Mouse (Mus musculus) embryo, embryonic 11 days (tissue): Measurements from ENCODE around the gene Otulin.

ENCODE experiments used
- DNase-seq: peaks from one replicate; pipeline ENCODE4 v3.0.0-alpha.2; 2015

The Otulin gene

DNA sequence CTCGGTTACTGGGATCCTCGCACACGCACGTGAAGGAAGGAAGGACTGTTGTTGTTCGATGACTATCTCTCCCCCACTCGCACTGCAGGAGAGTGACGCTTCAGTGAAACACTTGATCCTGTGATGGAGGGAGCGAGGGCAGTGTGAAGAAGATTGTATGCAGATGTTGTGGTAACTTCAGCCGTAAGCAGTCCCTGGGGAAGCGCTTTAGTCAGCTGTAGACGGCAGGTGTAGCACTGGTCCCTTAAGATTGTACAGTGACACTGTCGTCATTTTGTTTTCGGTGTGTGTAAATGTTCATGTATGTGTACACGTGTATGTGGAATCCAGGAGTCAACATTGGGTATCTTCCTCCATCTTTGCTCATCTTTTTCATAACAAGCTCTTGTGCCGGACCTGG, 130.1 kb downstream of the Otulin start:
- DNase-seq = no peak

DNA sequence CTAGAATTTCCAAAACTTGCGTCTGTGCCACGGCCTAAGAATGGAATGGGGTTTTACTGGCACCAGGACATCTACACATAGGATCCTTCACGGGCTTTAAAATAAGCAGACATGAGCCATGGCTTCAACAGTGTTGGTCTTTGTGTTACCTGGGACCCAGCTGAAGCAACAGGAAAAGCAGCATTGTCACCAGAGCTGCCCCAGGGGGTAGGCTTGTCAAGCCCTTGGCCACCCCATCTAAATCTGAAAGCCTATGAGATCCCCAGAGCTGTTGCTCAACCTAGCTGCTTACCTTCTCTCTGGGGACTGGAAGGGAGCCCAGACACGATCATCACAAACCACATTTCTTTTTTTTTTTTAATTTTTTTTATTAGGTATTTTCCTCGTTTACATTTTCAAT, 132.4 kb downstream of the Otulin start:
- no peak for DNase-seq

DNA sequence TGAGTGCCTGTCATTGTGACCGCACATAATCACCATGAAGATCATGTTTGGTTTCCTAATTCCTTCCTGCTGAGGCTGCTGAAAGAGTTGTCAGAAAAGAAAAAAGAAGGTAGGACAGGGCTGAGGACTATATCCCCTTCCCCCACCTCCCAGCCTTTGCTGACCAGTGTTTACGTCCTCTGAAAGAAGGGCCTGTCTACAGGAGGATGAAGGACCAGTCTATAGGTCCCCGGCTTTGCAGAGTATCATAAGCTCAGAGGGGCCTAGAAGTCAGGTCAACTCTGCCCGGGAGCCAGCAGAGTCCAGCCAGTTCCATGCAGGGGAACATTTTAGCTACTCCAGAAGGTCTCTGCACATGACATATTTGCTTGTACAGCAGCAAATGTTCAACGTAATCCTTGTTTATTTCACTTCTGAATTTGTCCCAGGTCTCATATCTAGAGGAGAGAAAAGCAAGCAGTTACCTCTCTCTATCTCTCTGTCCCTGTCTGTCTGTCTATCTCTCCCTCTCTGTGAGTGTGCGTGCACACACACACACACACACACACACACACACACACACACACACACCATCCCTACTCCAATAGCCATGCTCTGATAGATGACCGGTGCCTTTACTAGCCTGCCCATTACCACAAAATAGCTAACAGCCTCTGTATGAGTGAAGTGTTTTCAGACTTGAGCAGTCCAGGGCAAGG, 133.0 kb downstream of the Otulin start:
- DNase-seq = no peak

DNA sequence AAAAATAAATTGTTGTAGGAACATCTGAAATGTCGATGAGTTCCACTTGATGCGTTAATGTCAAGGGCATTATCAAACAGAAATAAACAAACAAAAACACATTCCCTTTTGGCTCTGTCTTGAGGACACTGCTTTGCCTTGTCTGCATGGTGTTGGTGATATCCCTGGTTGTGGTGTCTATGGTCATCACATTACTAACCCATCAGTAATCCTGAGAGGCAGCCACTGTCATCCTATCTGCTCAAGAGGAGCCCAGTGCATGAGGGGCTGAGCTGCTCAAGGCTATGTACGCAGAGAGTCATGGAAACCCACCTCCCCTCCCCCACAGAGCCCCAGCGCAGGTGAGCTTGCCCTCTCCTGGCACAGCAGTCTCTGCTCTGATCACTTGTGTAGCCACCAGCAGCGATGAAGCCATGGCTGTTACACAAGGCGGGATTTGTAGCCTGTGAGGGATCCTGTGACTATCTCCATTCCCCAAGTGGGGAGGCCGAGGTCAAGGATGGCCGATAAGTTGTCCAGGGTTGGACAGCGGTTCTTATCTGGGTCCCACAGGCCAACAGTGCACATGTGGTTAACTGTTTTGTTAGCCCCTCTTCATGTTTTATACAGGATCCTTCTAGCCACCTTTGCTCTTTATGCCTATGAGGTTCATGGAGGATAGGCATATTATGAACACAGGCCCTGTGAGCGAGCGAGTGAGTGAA, 133.7 kb downstream of the Otulin start:
- no peak for DNase-seq

DNA sequence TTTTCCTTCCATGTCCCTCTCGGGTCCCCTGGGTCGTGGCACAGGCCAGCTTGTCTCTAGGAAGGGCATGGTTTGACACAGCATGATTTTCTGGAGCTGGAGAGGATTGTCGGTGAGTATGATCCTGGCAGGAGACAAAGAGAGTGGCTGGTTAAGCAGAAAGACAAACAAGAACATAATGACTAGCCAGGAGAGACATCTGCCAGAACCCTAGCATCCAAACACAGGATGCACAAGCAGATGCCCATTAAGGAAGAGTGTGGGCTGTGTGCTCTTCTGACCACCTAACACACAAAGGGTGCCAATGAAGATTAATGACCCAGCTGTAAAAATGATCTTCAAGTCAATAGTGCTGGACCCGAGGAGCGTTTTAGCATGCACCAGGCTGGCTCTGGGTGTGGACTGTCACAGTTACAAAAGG, 134.5 kb downstream of the Otulin start:
- DNase-seq = peak; percentile 35

- no peak for DNase-seq
Observed at GRCm38 (mm10) chr15:27493516-27493915, 137.0 kb downstream of the Otulin start.

- DNase-seq = no peak
Observed at GRCm38 (mm10) chr15:27492734-27493133, 137.8 kb downstream of the Otulin start.
